23 mouse cellular contexts compared by ENCODE assay signal in the genomic region with DNA sequence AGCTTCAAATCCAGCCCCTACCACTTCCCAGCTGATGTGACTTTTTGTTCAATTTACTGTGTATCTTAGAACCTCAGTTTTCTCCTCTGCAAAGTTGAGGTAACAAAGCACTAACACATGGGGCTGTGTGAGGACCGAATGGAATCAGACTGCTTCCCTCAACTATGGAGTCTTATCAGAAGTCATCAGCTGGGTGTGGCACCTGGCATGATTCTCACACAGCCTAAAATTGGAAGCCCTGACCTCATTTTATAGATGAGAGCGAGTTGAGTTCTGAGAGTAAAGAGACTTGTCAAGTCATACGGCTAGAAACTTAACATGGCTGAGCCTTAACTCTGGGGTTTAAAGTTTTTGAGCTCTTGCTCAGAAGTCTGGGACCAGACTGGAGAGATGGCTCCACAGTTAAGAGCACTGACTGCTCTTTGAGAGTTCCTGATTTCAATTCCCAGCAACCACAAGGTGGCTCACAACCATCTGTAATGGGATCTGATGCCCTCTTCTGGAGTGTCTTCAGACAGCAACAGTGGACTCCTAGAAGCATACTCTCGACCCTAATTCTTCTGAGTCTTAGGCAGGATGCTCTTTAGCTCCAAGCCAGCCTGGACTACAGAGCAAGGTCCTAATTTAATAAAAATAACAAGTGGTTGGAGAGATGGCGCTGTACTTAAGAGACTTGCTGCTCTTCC. TPM values are rescaled to one million over a fixed set of nuclear protein-coding genes. Genes with fewer than 3 reads are reported as not detected.
DNase-seq lines count a peak whose midpoint lies in the region; TF ChIP-seq lines count a peak whose summit lies in the region.
"Had no signal": no experiment of that assay in that cellular context is flagged by ENCODE, and none has a peak within 500 bp of the region (broad histone marks: within the 10 kb centered on the region; RNA-seq: fewer than 3 reads in every experiment).

No protein-coding gene starts in this region.

- H3K4me3 ChIP-seq in layer of hippocampus, adult 2 months, result no peak overlapping the region
- H3K4me3 ChIP-seq in E14TG2a.4 (replicated peaks; ENCODE audit: low read length), result no peak overlapping the region
- H3K4me3 ChIP-seq in embryonic facial prominence, embryonic 10.5 days, result 0 out of 2 replicates have a peak overlapping the region, but pooled peaks have one; percentile 18
- H3K4me3 ChIP-seq: limb, embryonic 10.5 days; neural tube, embryonic 15.5 days had no signal

- H3K27ac ChIP-seq in layer of hippocampus, adult 2 months, result no peak overlapping the region
- H3K27ac ChIP-seq in embryonic facial prominence, embryonic 10.5 days (replicated peaks), result no peak overlapping the region
- H3K27ac ChIP-seq: limb, embryonic 10.5 days had no signal

- H3K9me3 ChIP-seq in E14TG2a.4 (ENCODE audit: low read length), result no peaks in the 10 kb centered on the region
- H3K9me3 ChIP-seq in embryonic facial prominence, embryonic 10.5 days, result no peaks in the 10 kb centered on the region
- H3K9me3 ChIP-seq: G1E; limb, embryonic 10.5 days; neural tube, embryonic 15.5 days had no signal

- peaks cover 71% of the 10 kb centered on the region for H3K4me1 ChIP-seq in E14TG2a.4 (replicated peaks; ENCODE audit: low read depth, low read length)
- H3K4me1 ChIP-seq in embryonic facial prominence, embryonic 10.5 days, result peaks cover 12% of the 10 kb centered on the region

- DNase-seq in layer of hippocampus, adult 2 months (ENCODE audit: low spot score in 2 of 2), result no peak
- no peak for DNase-seq in layer of hippocampus, adult 9-11 months
- peak; percentile 46 for DNase-seq in 416B (ENCODE audit: low read depth)
- DNase-seq in embryonic facial prominence, embryonic 10.5 days (ENCODE audit: low spot score), result no peak
- no peak for DNase-seq in cerebellum, adult 9-10 months
- DNase-seq in left cerebral cortex, postnatal 10 days (ENCODE audit: extremely low spot score in 1 of 2, low spot score in 2 of 2), result no peak
- DNase-seq in adrenal gland, adult 8-10 months, result no peak
- DNase-seq: cerebellum, adult 2 months; right cerebral cortex, adult 18-20 months; thymus, postnatal 4 days had no signal

- TF ChIP-seq CTCF in layer of hippocampus, adult 2 months (conservative IDR thresholded peaks at IDR 0.05), result peak; percentile 58
- peak; percentile 40 for TF ChIP-seq CTCF in E14TG2a.4 (conservative IDR thresholded peaks at IDR 0.05; ENCODE audit: low read length)

- WGBS in embryonic facial prominence, embryonic 10.5 days, result 84% methylated on average over 5 of the region's 5 CpGs

- intact Hi-C loops in left cerebral cortex, postnatal 10 days (cut with DNase I), result no loop called here

- peaks cover 66% of the 10 kb centered on the region for H3K36me3 ChIP-seq in E14TG2a.4 (ENCODE audit: insufficient read depth, low read length)
- peaks cover 88% of the 10 kb centered on the region for H3K36me3 ChIP-seq in embryonic facial prominence, embryonic 10.5 days (replicated peaks)

- peaks cover 17% of the 10 kb centered on the region for H3K27me3 ChIP-seq in E14TG2a.4 (ENCODE audit: insufficient read depth, low read length)
- H3K27me3 ChIP-seq in embryonic facial prominence, embryonic 10.5 days (replicated peaks; ENCODE audit: low read depth, poor library complexity, severe bottlenecking), result no peaks in the 10 kb centered on the region
- H3K27me3 ChIP-seq: neural tube, embryonic 15.5 days had no signal

RNA-seq across cellular contexts. Expression of gene Zfp646, which starts 5.7 kb away (rescaled TPM):
- 10 to 100 TPM; 33.3 to 35.8 TPM for total RNA-seq in layer of hippocampus, adult 2 months (2021)
- 19.9 and 21.8 TPM in 2 replicates for polyA plus RNA-seq in embryonic facial prominence, embryonic 10.5 days (2016; fragmentation: Nextera tagmentation; extraction: Ambion mirVana)
- 10 to 100 TPM; 24.7 to 24.8 TPM for total RNA-seq in left cerebral cortex, postnatal 10 days (2021)
- 10 to 100 TPM; 34.2 to 46.2 (median 40.2) TPM for total RNA-seq in adrenal gland, adult 8-10 months (2022)

RNA-seq across cellular contexts. Expression of gene Zfp668, which starts 6.3 kb away (rescaled TPM):
- total RNA-seq in layer of hippocampus, adult 2 months (2021), result 10 to 100 TPM; 24.3 to 25.7 TPM
- 42.5 and 49.1 TPM in 2 replicates for polyA plus RNA-seq in embryonic facial prominence, embryonic 10.5 days (2016; fragmentation: Nextera tagmentation; extraction: Ambion mirVana)
- total RNA-seq in left cerebral cortex, postnatal 10 days (2021), result 10 to 100 TPM; 23.3 to 26.0 TPM
- 10 to 100 TPM in 2 of 4 experiments, 1 to 10 TPM in 2; 8.0 to 15.1 (median 9.2) TPM for total RNA-seq in adrenal gland, adult 8-10 months (2022)

RNA-seq across cellular contexts. Expression of gene Prss53, which starts 20.5 kb away (rescaled TPM):
- 1 to 10 TPM; 2.8 to 3.1 TPM for total RNA-seq in layer of hippocampus, adult 2 months (2021)
- 0.64 and 0.79 TPM in 2 replicates for polyA plus RNA-seq in embryonic facial prominence, embryonic 10.5 days (2016; fragmentation: Nextera tagmentation; extraction: Ambion mirVana)
- under 1 TPM; 0.49 to 0.73 TPM for total RNA-seq in left cerebral cortex, postnatal 10 days (2021)
- 1 to 10 TPM; 1.0 to 2.9 (median 1.6) TPM for total RNA-seq in adrenal gland, adult 8-10 months (2022)
- total RNA-seq: megakaryocyte, adult 5-6 weeks; monocyte, adult 5-6 weeks had no signal

RNA-seq across cellular contexts. Expression of gene Gm21974, which starts 25.0 kb away (rescaled TPM):
- not detected for total RNA-seq in layer of hippocampus, adult 2 months (2021)
- not detected in 2 replicates for polyA plus RNA-seq in embryonic facial prominence, embryonic 10.5 days (2016; fragmentation: Nextera tagmentation; extraction: Ambion mirVana)
- not detected for total RNA-seq in left cerebral cortex, postnatal 10 days (2021)
- under 1 TPM in 1 of 4 experiments, not detected in 3; 0.38 TPM for total RNA-seq in adrenal gland, adult 8-10 months (2022)
- total RNA-seq: G1E; gastrocnemius, postnatal 4 days; layer of hippocampus, postnatal 10 days; megakaryocyte, adult 5-6 weeks; monocyte, adult 5-6 weeks had no signal
- polyA plus RNA-seq: cerebellum, adult 2 months; frontal cortex, adult 2 months; G1E; heart, embryonic 16.5 days; hindbrain, embryonic 16.5 days; kidney, embryonic 16.5 days; limb, embryonic 10.5 days; liver, embryonic 16.5 days; neural tube, embryonic 15.5 days had no signal

RNA-seq across cellular contexts. Expression of gene Vkorc1, which starts 25.1 kb away (rescaled TPM):
- total RNA-seq in layer of hippocampus, adult 2 months (2021), result 10 to 100 TPM; 26.3 to 26.6 TPM
- polyA plus RNA-seq in embryonic facial prominence, embryonic 10.5 days (2016; fragmentation: Nextera tagmentation; extraction: Ambion mirVana), result 47.6 and 59.1 TPM in 2 replicates
- 10 to 100 TPM; 23.9 to 24.6 TPM for total RNA-seq in left cerebral cortex, postnatal 10 days (2021)
- 10 to 100 TPM; 69.6 to 94.3 (median 79.1) TPM for total RNA-seq in adrenal gland, adult 8-10 months (2022)
